Mouse (Mus musculus) heart, postnatal 10 days (tissue): ENCODE measurements at regions not wholly inside any gene's neighbourhood (a gene's known extent, or its start where the extent isn't known, plus 50 kb on each side); places are given as distances from the start of the nearest gene placed in this dataset.

Experiments used
- DNase-seq, 2 experiments: peaks; one replicate each; pipeline ENCODE4 v3.0.0; 2021
- intact Hi-C: fragments of 180-260 bp; cut with DNase I; formaldehyde crosslinking; loops from one replicate; pipeline ENCODE4 v1.15.1; 2025

DNA sequence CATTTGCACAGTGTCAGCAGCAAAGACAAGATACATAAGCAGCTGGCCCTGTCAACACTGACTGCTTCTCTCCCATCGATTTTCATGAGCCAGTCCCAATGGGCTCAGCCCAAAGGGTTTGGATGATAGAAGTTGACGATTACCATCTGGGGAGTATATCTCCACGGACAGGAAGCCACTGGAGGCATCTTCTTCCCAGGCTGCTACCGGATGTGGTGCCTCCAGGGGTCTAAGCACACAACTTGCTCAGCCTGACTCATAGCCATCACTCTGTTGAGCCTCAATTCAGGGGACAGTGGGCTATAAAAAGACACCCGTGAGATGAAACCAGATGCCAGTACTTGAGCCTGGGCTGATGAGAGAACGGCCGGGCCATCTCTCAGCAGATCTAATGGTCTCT lies 71.1 kb upstream of the Hif1a start:
- intact Hi-C loops, result no loop called here
- DNase-seq, result peak in 1 of 2 experiments; percentile 5

DNA sequence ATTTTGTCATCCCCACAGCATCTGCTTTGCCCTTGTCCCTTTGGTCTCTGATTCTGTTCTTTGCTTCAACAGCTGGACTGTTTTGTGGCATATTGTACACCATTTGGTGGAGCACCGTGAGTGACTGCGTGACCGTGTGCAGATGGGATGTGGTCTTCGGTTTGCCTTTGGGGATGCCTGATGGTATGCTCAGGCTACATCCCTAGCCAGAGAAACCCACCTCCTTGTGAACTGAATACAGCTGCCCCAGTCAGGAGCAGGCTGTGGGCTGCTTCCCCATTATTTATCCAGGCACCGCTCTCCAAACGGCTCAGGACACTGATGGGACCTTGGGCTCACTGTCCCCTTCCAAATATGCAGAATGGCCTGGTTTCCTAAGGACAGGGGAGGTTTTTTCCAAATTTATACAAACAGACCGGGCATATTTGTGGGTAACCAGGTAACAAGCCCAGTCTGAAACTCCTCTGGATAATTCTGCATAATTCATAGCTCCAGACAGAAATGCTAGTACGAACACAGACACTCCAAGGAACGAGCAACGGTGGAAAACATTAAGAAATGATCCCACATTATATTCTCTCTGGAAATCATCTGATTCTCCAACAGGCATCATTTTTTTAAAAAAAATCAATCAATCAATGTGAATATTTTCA lies 70.5 kb upstream of the Hif1a start:
- intact Hi-C loops, result no loop called here
- no peak for DNase-seq

DNA sequence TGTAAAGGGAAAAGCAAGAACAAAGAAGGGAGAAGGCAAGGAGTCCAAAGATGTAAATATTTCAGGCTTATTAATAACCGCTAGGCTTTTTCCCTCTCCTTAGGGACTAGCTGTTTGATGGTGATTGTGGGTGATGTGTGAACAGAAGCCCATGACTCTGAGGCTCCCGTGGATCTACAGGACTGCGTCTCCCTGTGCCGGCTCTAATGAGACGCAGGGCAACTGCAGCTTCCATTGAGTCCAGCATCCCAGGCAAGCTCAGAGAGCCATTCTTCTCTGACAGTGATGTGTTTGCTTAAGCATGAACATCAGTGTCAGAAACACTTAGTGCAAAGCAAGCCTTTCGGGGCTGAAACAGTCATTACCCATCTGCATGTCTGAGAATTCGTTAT lies 70.0 kb upstream of the Hif1a start:
- intact Hi-C loops, result no loop called here
- DNase-seq, result no peak

DNA sequence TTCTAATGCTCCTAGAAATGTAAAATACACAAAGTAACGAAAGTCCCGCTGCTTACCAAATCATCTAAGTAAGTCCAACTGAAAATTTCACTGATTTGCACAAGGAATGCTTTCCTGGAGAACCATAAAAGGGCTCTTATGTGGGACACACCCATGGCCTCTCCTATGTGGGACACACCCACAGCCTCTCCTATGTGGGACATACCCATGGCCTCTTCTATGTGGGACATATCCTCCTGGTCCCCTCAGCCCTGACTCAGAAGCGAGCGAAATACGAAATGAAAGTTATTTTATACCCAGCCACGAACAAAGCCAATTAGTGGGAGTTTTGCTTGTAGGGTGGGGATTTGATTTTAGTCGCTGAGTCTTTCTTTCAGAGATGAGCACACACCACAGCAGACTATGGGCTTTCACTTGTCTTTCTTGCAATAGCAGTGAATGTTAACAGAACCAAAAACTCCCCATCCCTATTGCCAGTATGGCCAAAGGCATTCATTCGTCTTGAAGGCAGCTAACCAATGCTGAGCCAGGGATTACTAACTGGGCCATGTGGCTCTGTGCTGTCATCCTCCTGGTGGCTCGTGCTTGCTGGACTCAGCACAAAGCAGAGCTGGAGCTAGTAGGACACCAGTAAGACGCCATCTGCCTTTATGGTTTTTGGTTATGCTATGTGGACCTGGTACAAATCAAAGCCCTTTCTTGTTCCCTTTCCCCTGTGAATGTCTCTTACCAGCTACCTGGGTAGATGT lies 69.4 kb upstream of the Hif1a start:
- no peak for DNase-seq
- intact Hi-C loops, result no loop called here

DNA sequence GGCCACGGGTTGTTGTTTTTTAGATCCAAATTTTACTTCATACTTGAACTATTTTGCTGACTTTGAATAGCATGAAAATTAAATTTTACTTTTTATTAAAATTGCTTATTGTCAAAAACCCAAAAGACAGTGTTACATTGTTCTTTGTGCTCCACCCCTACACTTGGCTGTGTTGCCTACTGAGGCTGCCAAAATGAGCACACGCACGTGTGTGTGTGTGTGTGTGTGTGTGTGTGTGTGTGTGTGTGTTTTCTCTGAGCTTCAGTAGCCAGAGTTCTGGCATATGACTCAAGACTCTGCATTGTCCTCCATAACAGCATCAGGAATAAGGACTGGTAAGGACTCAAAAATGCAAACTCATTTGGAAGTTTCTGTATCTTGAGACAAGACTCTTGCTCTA lies 68.4 kb upstream of the Hif1a start:
- intact Hi-C loops, result no loop called here
- peak; percentile 26 to 38 for DNase-seq

DNA sequence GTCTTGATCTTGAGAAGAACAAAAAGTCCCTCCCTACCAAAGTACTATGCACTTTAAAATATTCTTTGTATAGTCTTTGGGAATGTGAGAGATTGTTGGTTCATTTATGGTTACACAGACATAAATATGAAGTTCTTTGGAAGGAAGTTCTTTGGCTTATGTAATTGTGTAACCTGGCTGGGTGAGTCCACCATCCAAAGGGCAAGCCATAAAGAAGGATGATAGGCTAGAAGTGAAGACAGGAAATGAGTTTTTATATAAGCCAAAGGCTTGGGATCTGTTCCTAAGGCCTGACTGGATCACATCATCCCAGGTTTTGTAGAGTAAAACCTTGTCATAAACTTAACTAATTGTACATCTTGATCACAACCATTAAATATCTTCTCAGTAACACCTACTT lies 65.0 kb upstream of the Hif1a start:
- no peak for DNase-seq
- intact Hi-C loops, result no loop called here

DNA sequence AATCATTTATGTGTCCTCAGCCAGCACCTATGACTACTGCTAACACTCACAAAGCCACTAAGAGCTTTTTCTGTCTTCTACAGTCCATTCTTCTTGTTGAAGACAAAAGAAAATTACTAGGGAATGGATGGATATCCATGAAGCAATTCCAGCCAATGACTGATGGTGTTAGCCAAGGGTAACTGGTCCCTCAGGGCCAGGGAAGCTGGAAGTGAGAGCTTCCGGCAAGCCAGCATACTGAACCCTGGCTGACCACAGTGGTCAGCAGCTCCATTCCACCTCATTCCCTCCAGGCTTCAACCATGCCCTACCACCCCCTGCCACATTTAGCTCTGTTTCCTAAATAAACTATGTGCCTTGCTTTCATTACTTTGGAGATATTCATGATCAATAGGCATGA lies 64.1 kb upstream of the Hif1a start:
- intact Hi-C loops, result no loop called here
- DNase-seq, result peak; percentile 9 to 15

DNA sequence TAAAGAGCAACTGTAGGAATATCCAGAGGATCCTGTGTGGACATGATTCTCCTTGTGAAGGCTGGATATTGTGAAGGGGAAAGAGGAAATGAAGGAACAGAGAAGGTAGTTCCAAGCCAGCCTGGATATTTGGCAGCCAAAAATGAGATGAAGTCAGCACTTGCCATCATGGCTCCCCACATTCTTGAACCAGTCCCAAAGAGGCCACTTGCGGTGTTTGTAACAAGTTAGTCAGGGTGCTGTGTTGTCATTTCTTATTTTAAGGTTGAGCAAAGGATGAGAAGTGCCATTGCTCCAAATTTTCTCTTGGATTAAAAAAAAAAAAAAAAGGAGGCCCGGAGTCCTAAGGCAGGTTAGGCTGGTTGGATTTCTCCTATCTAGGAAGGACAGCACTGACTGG lies 63.3 kb upstream of the Hif1a start:
- intact Hi-C loops, result no loop called here
- DNase-seq, result peak; percentile 35 to 54

DNA sequence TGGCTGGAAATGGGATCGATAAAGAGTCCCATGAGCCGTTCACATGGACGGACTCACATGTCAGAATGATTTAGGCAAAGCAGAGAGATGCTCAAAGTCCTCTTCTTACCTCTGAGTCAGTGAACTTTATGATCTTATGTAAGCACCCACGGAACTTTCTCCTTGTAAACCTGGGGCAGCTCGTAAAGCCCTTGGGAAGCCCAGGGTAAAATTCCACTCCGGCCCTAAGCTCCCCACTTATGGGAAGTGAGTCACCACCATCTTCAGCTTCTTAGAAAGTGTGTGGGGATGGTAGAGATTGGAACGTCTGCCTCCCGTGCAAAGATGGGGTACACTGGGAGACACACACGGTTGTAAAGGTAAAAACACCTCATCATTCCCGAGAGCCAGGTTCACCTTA lies 62.8 kb upstream of the Hif1a start:
- no peak for DNase-seq
- intact Hi-C loops, result no loop called here

DNA sequence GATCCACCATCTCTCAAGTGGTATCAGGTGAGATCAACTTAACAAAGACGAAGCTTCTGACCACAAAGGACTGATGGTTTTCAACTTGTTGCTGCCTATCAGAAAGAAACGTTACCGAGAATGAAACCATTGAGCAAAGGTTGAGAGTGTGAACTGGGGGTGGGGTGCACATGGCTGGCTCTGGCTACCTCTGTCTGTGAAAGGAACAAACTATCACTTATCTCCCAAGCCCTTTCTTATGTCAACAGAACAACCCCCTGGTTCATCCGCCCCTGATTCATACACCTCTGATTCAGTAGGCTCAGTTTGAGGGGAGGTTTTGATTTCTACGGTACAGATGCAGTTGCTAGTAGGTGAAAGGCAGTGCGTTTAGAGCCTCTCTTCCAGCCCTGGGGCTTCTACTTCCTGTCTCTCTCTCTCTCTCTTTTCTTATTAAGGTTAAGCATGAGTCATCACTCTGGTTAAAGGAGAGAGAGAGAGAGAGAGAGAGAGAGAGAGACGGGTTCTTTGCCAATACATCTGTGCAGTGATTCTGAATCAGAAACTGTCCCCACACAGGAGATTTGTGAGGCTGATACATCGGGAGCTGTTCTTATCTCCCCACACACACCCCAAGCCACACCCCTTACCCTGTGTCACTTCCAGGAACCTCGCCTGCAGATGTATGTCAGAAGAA lies 59.0 kb upstream of the Hif1a start:
- DNase-seq, result no peak
- intact Hi-C loops, result no loop called here

DNA sequence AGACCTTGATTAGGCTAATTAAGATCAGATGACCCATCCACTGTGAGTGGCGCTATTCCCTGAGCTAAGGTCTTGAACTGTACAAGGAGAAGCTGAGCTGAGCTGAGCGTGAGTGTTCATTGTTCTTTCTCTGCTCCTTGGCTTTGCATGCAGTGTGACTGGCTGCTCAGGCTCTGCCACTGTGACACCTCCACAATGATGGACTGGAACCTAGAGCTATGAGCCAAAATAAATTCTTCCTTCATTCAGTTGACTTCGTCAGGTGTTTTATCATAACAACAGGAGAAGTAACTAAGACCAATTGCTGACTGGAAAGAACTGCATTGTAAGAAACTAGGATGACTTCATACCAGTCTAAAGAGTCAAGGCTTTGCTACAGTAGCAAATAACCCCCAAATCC lies 56.4 kb upstream of the Hif1a start:
- no peak for DNase-seq
- intact Hi-C loops, result no loop called here

DNA sequence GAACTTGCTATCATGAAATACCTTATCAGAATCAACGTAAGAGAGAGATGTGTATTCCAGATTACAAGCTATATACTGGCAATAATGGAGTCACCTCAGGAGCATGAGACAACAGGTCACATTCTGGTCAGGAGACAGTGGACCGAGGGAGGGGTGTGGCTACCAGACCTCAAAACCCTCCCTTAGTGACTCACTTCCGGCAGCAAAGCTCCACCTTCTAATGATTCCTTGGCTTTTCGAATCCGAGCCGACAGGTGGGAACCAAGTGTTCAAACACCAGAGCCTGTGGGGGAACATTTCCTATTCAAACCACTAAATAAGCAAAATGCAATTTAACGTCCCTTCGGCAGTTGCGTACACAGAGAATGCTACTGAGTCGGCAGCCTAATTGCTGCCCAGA lies 54.5 kb upstream of the Hif1a start:
- DNase-seq, result peak; percentile 54 to 71
- intact Hi-C loops, result no loop called here

DNA sequence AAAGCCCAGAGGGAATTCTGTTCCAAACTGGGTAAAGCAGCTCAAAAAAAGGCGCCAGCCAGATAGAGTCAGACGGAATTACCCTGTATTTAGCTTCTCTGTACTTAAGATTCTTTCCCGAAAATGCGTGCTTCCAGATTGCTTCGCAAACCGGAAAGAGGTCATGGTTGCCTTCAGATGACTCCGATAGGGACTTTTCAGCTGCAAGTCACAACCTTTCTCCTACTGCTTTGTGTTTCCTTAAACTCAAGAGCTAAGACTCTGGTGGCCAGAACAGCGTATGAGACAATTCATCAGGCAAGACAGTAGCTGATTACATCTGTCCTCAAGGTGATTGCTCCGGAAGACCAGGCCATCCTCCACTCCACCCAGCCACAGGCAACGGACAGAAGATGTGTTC lies 53.8 kb upstream of the Hif1a start:
- intact Hi-C loops, result no loop called here
- DNase-seq, result peak; percentile 28

DNA sequence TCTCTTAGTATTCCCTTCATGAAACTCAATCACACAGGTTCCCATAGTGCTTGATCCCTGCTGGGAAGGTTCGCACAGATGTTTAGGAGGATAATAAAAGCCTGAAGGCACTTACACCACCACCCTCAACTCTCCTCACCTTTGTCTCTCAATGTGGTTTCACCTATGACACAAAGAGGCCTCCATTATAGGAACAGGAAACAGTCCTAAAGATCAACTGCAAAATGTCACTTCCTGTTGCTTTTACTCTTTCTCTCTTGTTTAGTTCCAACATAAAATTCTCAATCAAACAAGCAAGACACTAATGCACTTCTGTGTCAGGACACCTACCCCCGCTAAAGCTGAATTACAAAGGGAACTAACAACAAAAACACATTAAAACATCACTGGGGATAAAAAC lies 50.3 kb upstream of the Hif1a start:
- no peak for DNase-seq
- intact Hi-C loops, result no loop called here
